Mouse (Mus musculus): ENCODE data around the gene Cd101. TPM values are rescaled to one million over a fixed set of nuclear protein-coding genes. Genes with fewer than 3 reads are reported as not detected.
A peak's percentile ranks its signal among the peaks of the same experiment; 100 is the strongest.

Gene Cd101
- under 1 TPM; 0.23 to 0.49 TPM for total RNA-seq (2021)
- long read RNA-seq, experiment 1, partial matches to known transcripts = 1 of 1 reads
- long read RNA-seq, experiment 1, other reads (novel, unspliced or antisense) = 0 of 1 reads
- long read RNA-seq, experiment 2 = 0 reads

DNA sequence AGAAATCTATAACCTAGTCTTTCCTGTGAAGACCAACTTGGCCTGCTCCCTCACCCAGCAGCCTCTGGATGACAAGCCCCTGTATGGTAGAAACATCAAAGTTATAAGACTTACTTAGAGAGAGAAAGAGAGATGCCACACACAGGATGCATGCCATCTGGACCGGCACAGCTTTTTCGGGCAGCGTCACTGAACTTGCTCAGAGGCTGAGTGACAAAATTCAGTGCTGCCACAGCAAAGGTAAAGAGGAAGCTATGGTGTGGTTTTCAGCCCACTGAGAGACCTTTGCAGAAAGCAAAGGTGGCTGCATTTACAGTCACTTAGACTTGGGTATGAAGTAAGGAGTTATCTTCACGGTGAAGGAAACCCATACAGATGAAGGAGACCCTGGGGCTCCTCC, at the start of gene Cd101:
Gene Cd101 (minus strand): TSS at position 218 of the 400 bp plus-strand sequence.
- no peak for DNase-seq (ENCODE audit: low spot score in 2 of 2)

GRCm38 (mm10) chr3:101078344-101078743, 49.0 kb upstream of the Cd101 start:
- DNase-seq (ENCODE audit: low spot score in 2 of 2) = no peak

DNA sequence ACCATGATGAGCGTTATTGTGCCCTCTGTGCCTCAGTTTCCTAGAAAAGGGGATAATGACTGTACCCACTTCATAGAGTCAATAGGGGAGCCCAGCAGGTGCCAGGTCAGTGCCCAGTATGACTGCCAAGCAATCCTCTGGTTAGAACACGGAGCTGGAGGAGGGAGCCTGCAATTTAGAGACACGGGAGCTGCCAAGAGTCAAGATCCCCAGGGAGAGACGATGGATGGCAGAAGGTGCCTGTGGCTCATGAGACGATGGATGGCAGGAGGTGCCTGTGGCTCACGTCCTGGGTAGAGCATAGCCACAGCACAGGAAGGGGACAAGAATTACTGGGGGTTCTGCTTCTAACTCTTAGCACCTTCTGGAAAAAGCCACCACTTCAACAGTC, 48.3 kb upstream of the Cd101 start:
- no peak for DNase-seq (ENCODE audit: low spot score in 2 of 2)

- DNase-seq (ENCODE audit: low spot score in 2 of 2) = no peak
These were observed 47.8 kb upstream of the Cd101 start for GRCm38 (mm10) chr3:101076966-101077709.

GRCm38 (mm10) chr3:101075866-101076265, 46.5 kb upstream of the Cd101 start:
- DNase-seq (ENCODE audit: low spot score in 2 of 2) = no peak

- DNase-seq (ENCODE audit: low spot score in 2 of 2) = no peak
These were observed 44.0 kb upstream of the Cd101 start for GRCm38 (mm10) chr3:101073384-101073783.

DNA sequence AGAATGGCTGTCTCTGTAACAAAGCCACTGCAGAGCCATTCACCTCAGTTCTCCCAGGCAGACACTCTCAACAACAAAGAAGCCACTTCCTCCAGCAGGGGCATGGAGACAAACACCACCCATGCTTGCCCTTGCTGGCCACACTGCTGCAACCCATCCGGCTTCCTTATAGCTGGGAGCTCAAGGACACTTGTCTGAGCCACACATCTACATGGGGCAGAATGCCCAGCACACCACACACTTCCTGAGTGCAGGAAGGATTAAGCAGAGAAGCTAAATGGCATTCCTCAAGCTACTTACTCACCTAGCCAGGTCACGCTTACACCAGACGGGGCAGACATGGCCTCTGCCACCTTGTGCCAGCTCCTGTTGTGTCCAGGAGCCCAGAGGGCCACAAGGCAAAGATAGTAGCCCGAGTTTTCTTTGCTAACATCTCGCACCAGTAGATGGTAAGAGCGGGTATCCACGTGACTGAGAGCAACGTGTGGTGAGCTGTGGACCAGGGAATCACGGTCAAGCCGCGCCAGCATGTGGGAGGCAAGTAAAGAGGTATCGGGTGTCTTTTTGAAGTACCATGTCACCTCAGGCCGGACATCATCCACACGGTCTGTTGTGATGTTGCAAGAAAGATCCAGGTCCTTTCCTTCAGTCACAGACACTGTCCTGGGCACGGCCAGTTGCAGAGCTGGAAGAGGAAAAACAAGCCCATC, 43.3 kb upstream of the Cd101 start:
- DNase-seq (ENCODE audit: low spot score in 2 of 2) = no peak

GRCm38 (mm10) chr3:101071576-101071975, 42.2 kb upstream of the Cd101 start:
- no peak for DNase-seq (ENCODE audit: low spot score in 2 of 2)

GRCm38 (mm10) chr3:101070796-101071235, 41.5 kb upstream of the Cd101 start:
- DNase-seq (ENCODE audit: low spot score in 2 of 2) = no peak

GRCm38 (mm10) chr3:101070230-101070795, 41.0 kb upstream of the Cd101 start:
- no peak for DNase-seq (ENCODE audit: low spot score in 2 of 2)

DNA sequence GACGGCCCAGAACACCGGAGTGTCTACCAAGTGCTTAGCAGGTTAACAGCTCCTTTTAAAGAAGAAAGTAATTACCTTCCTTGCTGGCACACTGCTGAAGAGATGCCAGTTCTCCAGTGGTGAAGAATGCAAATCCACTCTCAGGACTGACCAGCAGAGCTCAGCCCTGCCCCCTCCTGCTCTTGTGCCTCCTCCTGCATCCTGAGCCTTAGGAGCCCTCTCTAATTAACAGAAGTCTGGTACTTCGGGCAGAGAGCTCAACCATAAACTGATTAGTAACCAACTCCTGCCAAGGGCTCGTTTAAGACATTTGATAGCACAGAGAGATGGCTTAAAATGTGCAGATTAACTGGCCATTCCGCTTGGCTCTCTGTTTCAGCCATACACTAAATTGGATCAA, 39.3 kb upstream of the Cd101 start:
- no peak for DNase-seq (ENCODE audit: low spot score in 2 of 2)

DNA sequence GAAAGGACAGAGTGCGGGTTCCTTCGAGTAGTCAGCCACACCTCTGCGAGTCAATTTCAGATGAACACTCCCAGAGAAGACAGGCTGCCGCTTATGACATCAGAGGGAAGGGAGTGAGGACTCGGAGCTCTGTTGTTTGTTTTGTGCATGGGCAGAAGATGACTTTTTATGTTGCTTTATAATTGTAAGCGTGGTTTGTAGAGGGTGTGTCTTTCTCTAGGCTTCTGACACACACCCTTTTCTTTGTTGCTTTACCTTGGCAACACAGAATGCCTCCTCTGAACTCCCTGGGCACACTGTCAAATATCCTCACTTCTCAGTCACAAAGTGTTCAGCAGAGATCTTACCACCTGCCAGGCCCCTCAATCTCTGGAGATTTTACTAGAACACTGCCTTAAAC, 36.8 kb upstream of the Cd101 start:
- no peak for DNase-seq (ENCODE audit: low spot score in 2 of 2)

- DNase-seq (ENCODE audit: low spot score in 2 of 2) = peak; percentile 32 to 60
These were observed 32.7 kb upstream of the Cd101 start for GRCm38 (mm10) chr3:101061865-101062585.

DNA sequence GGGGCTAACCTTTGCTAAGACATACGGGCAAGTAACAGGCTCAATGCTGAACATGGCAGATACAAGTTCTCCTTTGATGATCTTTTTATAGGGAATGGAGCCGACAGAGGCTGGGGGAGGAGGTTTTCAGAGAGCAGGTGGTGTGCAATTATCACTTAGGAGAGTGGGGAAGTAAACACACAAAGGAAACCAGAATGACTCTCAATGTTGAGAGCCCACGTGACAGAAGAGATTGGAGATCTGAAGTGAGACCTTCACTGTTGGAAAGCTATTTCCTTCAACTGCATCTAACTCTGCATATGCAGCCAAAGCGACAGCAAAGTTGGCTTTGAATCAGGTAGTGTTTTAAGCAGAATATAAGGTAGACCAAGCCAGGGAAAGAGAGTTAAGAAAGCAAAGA, 29.9 kb upstream of the Cd101 start:
- DNase-seq (ENCODE audit: low spot score in 2 of 2) = no peak

GRCm38 (mm10) chr3:101058203-101058602, 28.8 kb upstream of the Cd101 start:
- DNase-seq (ENCODE audit: low spot score in 2 of 2) = no peak

- no peak for DNase-seq (ENCODE audit: low spot score in 2 of 2)
These were observed 25.9 kb upstream of the Cd101 start for GRCm38 (mm10) chr3:101055216-101055615.

GRCm38 (mm10) chr3:101051601-101052000, 22.2 kb upstream of the Cd101 start:
- no peak for DNase-seq (ENCODE audit: low spot score in 2 of 2)

DNA sequence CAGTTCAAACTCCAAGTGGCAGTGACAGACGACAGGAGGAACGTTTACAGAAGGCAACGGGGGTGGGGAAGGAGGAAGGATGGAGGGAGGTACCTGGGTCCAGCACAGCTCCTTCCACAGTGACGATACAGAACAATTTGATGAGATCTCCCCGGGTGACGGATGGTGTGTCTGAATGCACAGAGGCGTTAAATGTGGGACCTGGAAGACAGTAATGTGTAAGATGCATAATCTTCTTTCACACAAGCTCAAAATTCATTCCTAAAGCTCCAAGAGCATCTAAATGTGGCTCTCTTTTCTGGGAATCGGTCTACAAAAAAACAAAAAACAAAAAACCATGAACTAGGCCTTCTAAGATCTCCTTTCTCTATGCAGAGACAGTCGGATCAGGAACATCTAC, 20.6 kb upstream of the Cd101 start:
- no peak for DNase-seq (ENCODE audit: low spot score in 2 of 2)

DNA sequence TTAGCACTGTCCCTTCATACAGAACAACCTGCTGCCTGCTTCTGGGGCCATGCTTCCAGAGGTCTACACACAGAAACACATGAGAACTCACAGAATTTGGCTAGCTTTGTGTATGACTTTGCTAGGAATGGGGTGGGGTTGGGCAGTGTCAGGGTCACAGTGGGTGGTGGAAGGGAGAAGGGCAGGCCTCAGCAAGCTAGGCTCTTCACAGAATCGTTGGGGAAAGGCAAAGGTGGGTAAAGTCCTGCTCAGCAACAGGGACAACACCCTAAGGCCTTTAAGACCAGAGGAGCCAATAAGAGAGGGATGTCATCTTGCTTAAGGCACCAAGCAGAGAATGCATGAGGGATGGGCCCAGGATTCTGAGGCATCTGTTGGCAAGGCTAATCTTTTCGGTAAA, 19.4 kb upstream of the Cd101 start:
- DNase-seq (ENCODE audit: low spot score in 2 of 2) = no peak

GRCm38 (mm10) chr3:101047586-101048275, 18.4 kb upstream of the Cd101 start:
- peak; percentile 80 to 87 for DNase-seq (ENCODE audit: low spot score in 2 of 2)

GRCm38 (mm10) chr3:101045431-101045830, 16.1 kb upstream of the Cd101 start:
- DNase-seq (ENCODE audit: low spot score in 2 of 2) = no peak

Data from left cerebral cortex, adult 18-20 months (tissue).